Mouse (Mus musculus) CH12.LX (cell line): Measurements from ENCODE around the gene Pam16. TPM values are rescaled to one million over a fixed set of nuclear protein-coding genes. Genes with fewer than 3 reads are reported as not detected.

ENCODE experiments used
- DNase-seq: peaks from one replicate; pipeline ENCODE4 v3.0.0-alpha.2; 2013; ENCODE audit errors: extremely low read depth
- H3K27ac ChIP-seq: 2 replicates; pipeline ENCODE4 v1.5.1; 2012; ENCODE audit warnings: low read depth, mild to moderate bottlenecking, control low read depth, moderate library complexity; ENCODE audit not compliant: insufficient read depth
- H3K27me3 ChIP-seq: replicated peaks from 2 replicates; pipeline ENCODE3; 2012; ENCODE audit warnings: inconsistent platforms
- H3K36me3 ChIP-seq, 2 experiments: replicated peaks in 1 of 2; 2 replicates each; pipeline versions ENCODE3 to v1.6.1; 2012; ENCODE audit warnings: inconsistent platforms in 1 of 2, low read length in 1 of 2, mild to moderate bottlenecking in 1 of 2, mixed read lengths in 1 of 2, moderate library complexity in 1 of 2; ENCODE audit not compliant: control insufficient read depth in 1 of 2, insufficient read depth in 1 of 2
- H3K4me1 ChIP-seq, 2 experiments: 2 replicates each; pipeline ENCODE4 v1.6.1; 2012; ENCODE audit warnings: inconsistent platforms in 1 of 2, moderate library complexity in 1 of 2; ENCODE audit not compliant: insufficient read depth in 2 of 2, control insufficient read depth in 1 of 2
- H3K4me2 ChIP-seq: 2 replicates; pipeline ENCODE4 v1.6.1; 2012; ENCODE audit warnings: low read depth, mild to moderate bottlenecking, control low read depth; ENCODE audit not compliant: poor library complexity, insufficient read depth, severe bottlenecking
- H3K4me3 ChIP-seq, 3 experiments: fragments of 150-350 bp in 1 of 3; sonication (generic) in 1 of 3; replicated peaks in 1 of 3; 2 replicates each; pipeline versions ENCODE3 to v1.5.1; 2011 to 2012; ENCODE audit warnings: low read depth in 2 of 3, low read length in 2 of 3, mild to moderate bottlenecking in 2 of 3, moderate library complexity in 2 of 3, control low read depth in 1 of 3, improper control_type of control experiment in 1 of 3, inconsistent platforms in 1 of 3, mixed read lengths in 1 of 3; ENCODE audit not compliant: poor library complexity in 1 of 3
- H3K79me2 ChIP-seq: replicated peaks from 2 replicates; pipeline ENCODE4 v1.6.1; 2012; ENCODE audit warnings: mild to moderate bottlenecking, moderate library complexity; ENCODE audit not compliant: control insufficient read depth, poor library complexity, insufficient read depth, severe bottlenecking; ENCODE audit errors: extremely low read depth
- H3K9ac ChIP-seq: 2 replicates; pipeline ENCODE4 v1.6.1; 2012; ENCODE audit warnings: low read depth, mild to moderate bottlenecking, control low read depth, moderate library complexity; ENCODE audit not compliant: insufficient read depth
- H3K9me3 ChIP-seq: replicated peaks from 2 replicates; pipeline ENCODE3; 2012; ENCODE audit warnings: low read length, inconsistent platforms, mixed read lengths
- CHD1 ChIP-seq: IDR thresholded peaks from 2 replicates; pipeline ENCODE4 v1.6.1; 2012; ENCODE audit warnings: low read depth, low read length, improper control_type of control experiment, inconsistent platforms
- CHD2 ChIP-seq: IDR thresholded peaks from 2 replicates; pipeline ENCODE4 v1.6.1; 2011; ENCODE audit warnings: low read length, improper control_type of control experiment
- CTCF ChIP-seq, 2 experiments: IDR thresholded peaks in 1 of 2; conservative IDR thresholded peaks in 1 of 2; 2 replicates each; pipeline ENCODE4 v1.5.1; 2011 to 2012; ENCODE audit warnings: low read depth in 2 of 2, low read length in 2 of 2, improper control_type of control experiment in 1 of 2, inconsistent platforms in 1 of 2, mild to moderate bottlenecking in 1 of 2, moderate library complexity in 1 of 2
- ELF1 ChIP-seq: IDR thresholded peaks from 2 replicates; pipeline ENCODE4 v1.6.1; 2014; ENCODE audit warnings: low read depth, mild to moderate bottlenecking, inconsistent platforms, low read length, improper control_type of control experiment
- EP300 ChIP-seq: IDR thresholded peaks from 2 replicates; pipeline ENCODE4 v1.6.1; 2011; ENCODE audit warnings: low read length, improper control_type of control experiment
- GABPA ChIP-seq: IDR thresholded peaks from 2 replicates; pipeline ENCODE4 v1.6.1; 2012; ENCODE audit warnings: low read depth, low read length, improper control_type of control experiment, inconsistent platforms; ENCODE audit not compliant: insufficient replicate concordance
- IRF4 ChIP-seq: IDR thresholded peaks from 2 replicates; pipeline ENCODE4 v1.6.1; 2014; ENCODE audit warnings: low read depth, mild to moderate bottlenecking, inconsistent platforms, low read length, improper control_type of control experiment
- JUN ChIP-seq: IDR thresholded peaks from 2 replicates; pipeline ENCODE4 v1.6.1; 2011; ENCODE audit warnings: low read depth, mild to moderate bottlenecking, low read length, improper control_type of control experiment, moderate library complexity; ENCODE audit not compliant: insufficient read depth
- JUND ChIP-seq: conservative IDR thresholded peaks from 2 replicates; pipeline ENCODE4 v1.6.1; 2011; ENCODE audit warnings: low read depth, low read length, improper control_type of control experiment
- KAT2A ChIP-seq: IDR thresholded peaks from 2 replicates; pipeline ENCODE4 v1.6.1; 2012; ENCODE audit warnings: low read length, improper control_type of control experiment, inconsistent platforms; ENCODE audit not compliant: insufficient replicate concordance
- MAFK ChIP-seq: IDR thresholded peaks from 2 replicates; pipeline ENCODE4 v1.6.1; 2011; ENCODE audit warnings: low read length, improper control_type of control experiment; ENCODE audit not compliant: insufficient replicate concordance
- MAZ ChIP-seq: IDR thresholded peaks from 2 replicates; pipeline ENCODE4 v1.6.1; 2012; ENCODE audit warnings: low read depth, mild to moderate bottlenecking, inconsistent platforms, low read length, improper control_type of control experiment, moderate library complexity
- MXI1 ChIP-seq: IDR thresholded peaks from 2 replicates; pipeline ENCODE4 v1.6.1; 2011; ENCODE audit warnings: mild to moderate bottlenecking, low read depth, low read length, improper control_type of control experiment
- NELFE ChIP-seq: IDR thresholded peaks from 2 replicates; pipeline ENCODE4 v1.6.1; 2011; ENCODE audit warnings: low read depth, low read length, improper control_type of control experiment
- PAX5 ChIP-seq: IDR thresholded peaks from 2 replicates; pipeline ENCODE4 v1.6.1; 2012; ENCODE audit warnings: low read length, inconsistent platforms, mixed read lengths
- POLR2A ChIP-seq: IDR thresholded peaks from 2 replicates; pipeline ENCODE4 v1.6.1; 2011; ENCODE audit warnings: low read depth, mild to moderate bottlenecking, improper control_type of control experiment, low read length
- POLR2AphosphoS2 ChIP-seq: IDR thresholded peaks from 2 replicates; pipeline ENCODE4 v1.6.1; 2011; ENCODE audit warnings: low read depth, low read length, improper control_type of control experiment
- RAD21 ChIP-seq: IDR thresholded peaks from 2 replicates; pipeline ENCODE4 v1.6.1; 2011; ENCODE audit warnings: low read depth, mild to moderate bottlenecking, low read length, improper control_type of control experiment, moderate library complexity
- RCOR1 ChIP-seq: conservative IDR thresholded peaks from 2 replicates; pipeline ENCODE4 v1.6.1; 2012; ENCODE audit warnings: low read depth, mild to moderate bottlenecking, inconsistent platforms, low read length, improper control_type of control experiment
- TBP ChIP-seq: conservative IDR thresholded peaks from 2 replicates; pipeline ENCODE4 v1.6.1; 2011; ENCODE audit warnings: low read depth, low read length, improper control_type of control experiment
- TCF12 ChIP-seq: IDR thresholded peaks from 2 replicates; pipeline ENCODE4 v1.6.1; 2014; ENCODE audit warnings: low read depth, mild to moderate bottlenecking, inconsistent platforms, low read length, improper control_type of control experiment
- UBTF ChIP-seq: IDR thresholded peaks from 2 replicates; pipeline ENCODE4 v1.6.1; 2012; ENCODE audit warnings: low read depth, mild to moderate bottlenecking, inconsistent platforms, low read length, improper control_type of control experiment, moderate library complexity
- USF2 ChIP-seq: conservative IDR thresholded peaks from 2 replicates; pipeline ENCODE4 v1.6.1; 2011; ENCODE audit warnings: low read depth, low read length, improper control_type of control experiment
- ZKSCAN1 ChIP-seq: IDR thresholded peaks from 2 replicates; pipeline ENCODE4 v1.6.1; 2012; ENCODE audit warnings: low read depth, inconsistent platforms, low read length, improper control_type of control experiment, borderline replicate concordance
- ZMIZ1 ChIP-seq: IDR thresholded peaks from 2 replicates; pipeline ENCODE4 v1.6.1; 2012; ENCODE audit warnings: low read depth, mild to moderate bottlenecking, inconsistent platforms, low read length, improper control_type of control experiment
- dilution Hi-C: fragments of 300-500 bp; cut with MboI; formaldehyde crosslinking; loops from 2 replicates; pipeline ENCODE4 v1.14.3; 2020; ENCODE audit warnings: low sequenced_read_pairs; ENCODE audit not compliant: extremely low pct_unique_long_range_greater_than_20kb, extremely low pct_ligation_motif_present
- in situ Hi-C: fragments of 300-500 bp; cut with MboI; formaldehyde crosslinking; loops from 3 replicates; pipeline ENCODE4 v1.14.3; 2019; ENCODE audit warnings: low sequenced_read_pairs, low pct_ligation_motif_present, low pct_unique_long_range_greater_than_20kb, mixed read lengths
- polyA plus RNA-seq: library from polyadenylated mRNA; unstranded; fragments of >175 nt; gene quantifications from 2 replicates; pipeline ENCODE4 v1.2.1, GENCODE M21; 2012; ENCODE audit warnings: low read depth; ENCODE audit not compliant: insufficient read length
- total RNA-seq, 2 experiments: library from RNA; depleted of rRNA; stranded (reverse); fragments of 300-350 nt in 1 of 2; fragments of >200 nt in 1 of 2; gene quantifications; 2 replicates each; pipeline ENCODE4 v1.2.3; 2012 to 2014

Pam16 gene
- total and polyA plus RNA-seq, 3 experiments = 11.6 to 152 (median 103) TPM

DNA sequence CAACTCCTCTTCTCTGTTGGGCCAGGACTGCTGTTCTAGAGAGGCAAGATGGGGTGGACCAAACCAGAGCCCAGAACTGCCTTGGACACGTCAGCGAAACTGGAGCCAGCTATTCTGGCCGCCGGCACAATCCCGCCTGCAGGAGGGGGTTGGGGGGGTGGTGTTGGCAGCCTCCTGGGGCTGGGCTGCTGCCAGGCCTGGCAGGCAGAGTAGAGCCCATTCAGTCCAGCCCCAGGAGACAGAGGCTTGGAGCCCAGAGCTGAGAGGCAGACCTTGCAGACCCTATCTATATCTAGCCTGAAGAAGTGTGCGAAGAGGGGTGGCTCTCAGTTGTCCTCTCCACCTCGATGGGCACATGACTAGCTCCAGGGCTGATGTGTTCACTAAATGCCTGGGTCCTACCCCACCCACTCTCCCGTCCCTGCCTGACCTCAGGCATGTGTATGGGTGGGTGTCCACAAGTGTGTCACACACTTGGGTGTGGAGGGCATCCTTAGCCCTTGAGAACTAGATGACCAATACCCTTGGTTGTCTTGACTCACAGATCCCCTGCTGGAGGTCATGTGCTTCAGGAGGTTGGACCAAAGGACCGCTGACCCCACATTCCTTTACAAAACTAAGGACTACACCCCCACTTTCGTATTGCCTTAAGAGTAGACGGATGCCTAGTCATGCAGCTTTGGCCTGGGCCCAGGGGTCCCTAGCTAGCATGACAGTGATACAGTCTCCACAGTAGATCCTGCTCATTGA is 19.1 kb upstream of the Pam16 start:
- no peak overlapping the region for H3K4me3 ChIP-seq
- in situ Hi-C loops = loop anchor here (25.0 kb wide), 1 partner anchor 493 kb away; the partner anchor contains the start of genes Ppl and Sec14l5
- H3K4me1 ChIP-seq = peaks cover 16 to 31% of the 10 kb centered on the region in 2 experiments
- dilution Hi-C loops = no loop called here
- TF ChIP-seq GABPA = no peak
- TF ChIP-seq MAFK = no peak
- TF ChIP-seq CHD2 = no peak
- TF ChIP-seq EP300 = no peak
- no peak for TF ChIP-seq RAD21
- no peak for TF ChIP-seq TCF12
- no peak overlapping the region for H3K9ac ChIP-seq
- no peaks in the 10 kb centered on the region for H3K79me2 ChIP-seq
- no peak for DNase-seq
- no peak overlapping the region for H3K27ac ChIP-seq
- H3K9me3 ChIP-seq = no peaks in the 10 kb centered on the region
- peaks cover 17 to 81% of the 10 kb centered on the region in 2 experiments for H3K36me3 ChIP-seq
- no peaks in the 10 kb centered on the region for H3K27me3 ChIP-seq
- no peak overlapping the region for H3K4me2 ChIP-seq

DNA sequence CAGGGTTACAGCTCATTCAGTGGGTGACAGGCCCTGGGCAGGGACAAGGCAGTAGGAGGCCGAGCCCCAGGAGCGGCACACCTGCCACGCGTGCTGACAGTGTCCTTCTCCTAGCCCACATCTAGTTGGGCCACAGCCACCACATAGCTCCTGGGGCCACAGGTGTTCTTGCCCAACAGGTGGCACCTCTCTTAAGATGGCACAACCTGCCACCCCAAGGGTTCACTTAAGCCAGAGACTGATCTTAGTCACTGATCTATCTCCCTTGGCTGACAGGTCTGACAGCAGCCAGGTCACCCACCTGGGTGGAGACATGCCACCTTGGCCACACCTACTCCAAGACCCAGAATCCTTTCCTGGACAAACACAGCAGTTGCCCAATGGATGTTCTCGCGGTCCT is 18.1 kb upstream of the Pam16 start:
- H3K9ac ChIP-seq = no peak overlapping the region
- no peak for TF ChIP-seq JUN
- no peak for TF ChIP-seq TBP
- TF ChIP-seq MXI1 = no peak
- no peak for TF ChIP-seq IRF4
- no peak for TF ChIP-seq RCOR1
- TF ChIP-seq ELF1 = no peak
- TF ChIP-seq ZKSCAN1 = no peak
- TF ChIP-seq CTCF (conservative IDR thresholded peaks at IDR 0.05 in 1 of 2, IDR thresholded peaks at IDR 0.05 in 1 of 2; ENCODE audit: low read depth in 2 of 2, low read length in 2 of 2) = no peak
- TF ChIP-seq USF2 = no peak
- TF ChIP-seq CHD1 = no peak
- no peak for TF ChIP-seq JUND
- TF ChIP-seq MAZ = no peak
- TF ChIP-seq POLR2A = no peak
- no peak for TF ChIP-seq POLR2AphosphoS2
- no peak for TF ChIP-seq PAX5
- no peak for TF ChIP-seq KAT2A
- no peak for TF ChIP-seq UBTF
- TF ChIP-seq ZMIZ1 = no peak
- TF ChIP-seq MAFK = no peak
- no peak for TF ChIP-seq NELFE
- TF ChIP-seq, all 38 proteins: peak for 0
- Histone ChIP-seq H3K36me3 (peaks cover 12 to 80% of the 10 kb centered on the region in 2 experiments), H3K9me3 (no peaks in the 10 kb centered on the region), H3K27ac (no peak overlapping the region), H3K79me2 (no peaks in the 10 kb centered on the region), H3K27me3 (no peaks in the 10 kb centered on the region), H3K4me1 (peaks cover 16 to 32% of the 10 kb centered on the region in 2 experiments), H3K4me3 (no peak overlapping the region), H3K4me2 (no peak overlapping the region)
- dilution Hi-C loops = no loop called here
- in situ Hi-C loops = loop anchor here (25.0 kb wide), 1 partner anchor 494 kb away; the partner anchor contains the start of genes Ppl and Sec14l5
- no peak for DNase-seq
